Mouse (Mus musculus) spleen, adult 18-20 months (tissue): ENCODE measurements at regions not wholly inside any gene's neighbourhood (a gene's known extent, or its start where the extent isn't known, plus 50 kb on each side); places are given as distances from the start of the nearest gene placed in this dataset.

Experiments used
- DNase-seq, 2 experiments: peaks; one replicate each; pipeline ENCODE4 v3.0.0; 2022; ENCODE audit warnings: mixed read lengths in 2 of 2

DNA sequence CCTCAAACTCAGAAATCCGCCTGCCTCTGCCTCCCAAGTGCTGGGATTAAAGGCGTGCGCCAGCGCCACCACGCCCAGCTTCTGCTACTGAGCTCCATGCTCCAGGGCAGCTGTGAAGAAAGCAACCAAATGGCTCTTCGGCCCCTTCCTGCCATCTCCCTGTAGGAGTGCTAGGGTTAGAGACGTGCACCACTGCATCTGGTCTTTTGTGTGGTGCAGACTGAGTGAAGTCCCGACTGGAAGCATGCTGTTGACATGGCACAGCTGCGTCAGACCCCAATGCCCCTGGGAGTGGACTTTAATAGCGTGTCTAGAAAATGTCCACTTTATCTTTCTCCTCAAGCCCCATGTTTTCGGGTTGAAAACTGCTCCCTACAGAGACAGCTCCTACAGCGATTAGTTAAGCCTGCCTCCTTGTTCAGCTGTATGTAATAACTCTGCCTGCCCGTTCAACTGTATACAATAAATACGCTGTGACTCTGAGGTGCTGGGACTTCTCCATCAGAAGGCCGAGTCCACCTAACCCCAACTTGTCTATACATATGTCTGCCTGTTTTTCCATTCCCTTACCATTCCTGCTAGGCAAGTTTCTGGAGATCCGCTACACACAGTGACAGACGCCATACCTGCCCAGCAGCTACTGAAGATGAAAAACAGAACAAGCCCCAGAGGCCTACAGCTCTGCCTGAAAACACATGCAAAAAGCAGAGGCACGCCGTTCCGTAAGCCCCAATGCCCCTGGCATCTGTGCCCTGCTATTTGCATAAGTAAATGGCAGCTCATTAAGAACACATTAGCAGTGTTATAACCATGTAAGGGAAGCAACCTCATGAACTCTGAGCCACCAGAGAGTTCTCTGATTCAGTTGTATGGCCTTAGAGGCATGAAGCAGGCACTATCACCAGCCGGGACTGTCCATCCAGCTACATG lies 105.2 kb downstream of the Ier5 start:
- DNase-seq: no peak

DNA sequence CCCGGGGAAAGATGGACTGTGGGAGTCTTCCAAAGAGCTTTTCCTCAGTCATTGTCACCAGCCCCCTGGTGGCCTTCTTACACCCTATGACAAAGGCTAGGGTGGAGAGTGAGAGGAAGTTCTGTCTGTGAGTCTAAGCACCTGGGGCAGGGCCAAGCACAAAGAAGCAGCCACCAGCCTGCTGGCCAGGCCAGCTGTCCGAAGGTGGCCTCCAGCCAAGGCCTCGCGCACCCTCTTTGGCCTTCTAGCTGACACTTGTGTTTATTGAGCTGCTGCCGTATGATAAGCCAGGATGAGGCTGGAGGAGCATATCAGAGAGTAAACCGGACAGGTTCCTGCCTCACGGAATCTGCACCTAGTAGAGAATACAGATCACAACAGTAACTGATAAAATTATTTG lies 99.0 kb upstream of the Cacna1e start:
- DNase-seq: no peak

DNA sequence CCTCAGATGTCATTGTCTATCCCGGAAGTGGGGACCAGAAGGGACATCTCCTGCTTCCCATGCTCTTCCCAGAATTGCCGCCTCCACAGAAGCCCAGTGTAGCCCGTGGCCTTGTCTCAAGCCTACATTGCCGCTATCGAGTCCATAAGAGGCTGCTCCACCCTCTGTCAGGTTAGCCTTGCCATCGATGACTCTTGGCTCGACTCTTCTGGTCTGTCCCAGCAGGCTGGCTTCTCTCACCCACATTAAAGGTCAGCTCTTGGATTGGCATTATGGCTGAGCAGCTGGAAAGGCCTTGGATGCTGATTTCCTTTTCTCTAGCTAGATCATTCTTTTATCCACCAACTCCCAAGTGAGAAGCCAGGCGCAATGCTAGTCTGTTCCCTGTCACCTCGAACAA lies 98.5 kb upstream of the Cacna1e start:
- no peak for DNase-seq

GRCm38 (mm10) chr1:154981687-154982086 lies 97.4 kb upstream of the Cacna1e start:
- DNase-seq: no peak

DNA sequence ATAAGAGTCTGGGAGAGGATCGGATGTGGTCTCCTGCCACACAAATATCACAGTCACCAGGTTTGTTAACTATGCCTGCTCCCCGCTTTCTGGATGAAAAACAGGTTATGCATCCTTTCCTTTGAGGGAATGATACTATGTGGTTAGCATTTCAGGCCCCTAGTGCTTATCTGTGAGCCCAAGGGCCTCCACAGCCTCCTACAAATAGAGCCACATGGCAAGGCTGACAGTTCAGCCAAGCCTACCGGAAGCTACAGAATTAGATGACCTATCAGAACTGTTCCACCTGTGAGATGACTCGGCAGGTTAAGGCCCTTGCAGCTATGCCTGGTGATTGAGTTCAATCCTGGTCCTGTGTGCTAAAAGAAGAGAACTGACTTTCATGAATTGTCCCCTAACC lies 91.4 kb upstream of the Cacna1e start:
- no peak for DNase-seq

DNA sequence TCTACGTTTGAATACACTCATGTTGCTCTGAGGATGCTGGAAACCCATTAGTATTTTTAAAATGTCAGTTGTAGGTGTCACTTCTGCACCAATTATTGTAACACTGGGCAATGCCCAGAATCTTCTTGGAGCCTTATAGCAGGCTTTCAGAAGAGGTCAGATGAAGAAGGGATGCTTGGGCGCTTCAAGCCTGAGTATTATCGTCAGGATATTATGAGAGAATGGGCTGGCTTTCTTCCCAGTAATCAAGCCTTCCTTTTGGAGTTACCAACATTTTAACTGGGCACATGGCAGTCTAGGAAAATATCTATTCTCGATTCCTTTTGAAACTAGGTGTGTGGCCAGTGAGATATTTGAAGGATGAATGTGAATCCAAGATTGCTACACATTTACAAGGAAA lies 77.0 kb upstream of the Cacna1e start:
- DNase-seq: no peak

- no peak for DNase-seq
These were observed 72.3 kb upstream of the Cacna1e start for GRCm38 (mm10) chr1:154956625-154957031.

- no peak for DNase-seq
These were observed 68.4 kb upstream of the Cacna1e start for GRCm38 (mm10) chr1:154952679-154953078.
